Mouse (Mus musculus) heart, postnatal 0 days (tissue): ENCODE results near the gene Vps33b.

Experiments used
- CTCF ChIP-seq: IDR thresholded peaks from 2 replicates; pipeline ENCODE4 v1.5.1; 2016; ENCODE audit warnings: antibody characterized with exemption, control low read depth, low read depth
- EP300 ChIP-seq: IDR thresholded peaks from 2 replicates; pipeline ENCODE4 v1.6.1; 2016; ENCODE audit warnings: antibody characterized with exemption, low read depth

DNA sequence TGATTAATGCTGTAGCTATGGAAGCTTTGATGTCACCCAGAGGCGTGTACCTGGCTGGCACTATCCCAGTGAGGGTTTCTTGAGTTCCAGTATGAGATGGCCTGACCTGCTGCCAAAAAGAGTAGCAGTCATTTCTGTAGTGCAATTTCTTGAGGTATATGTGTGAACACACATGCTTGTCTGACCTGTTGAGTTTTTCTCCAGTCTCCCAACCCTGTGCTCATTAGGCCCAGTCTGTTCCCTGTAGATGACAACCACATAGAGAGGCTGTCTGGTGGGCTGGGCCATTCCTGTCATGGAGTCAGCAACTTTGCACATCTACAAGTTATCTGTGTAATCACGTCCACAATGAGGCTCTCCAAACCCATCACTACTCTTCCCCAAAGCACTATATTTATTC is 46.3 kb downstream of the Vps33b start:
- no peak for TF ChIP-seq CTCF
- TF ChIP-seq EP300, result no peak
